Mouse (Mus musculus) megakaryocyte, embryonic 14.5 days (primary cell): ENCODE measurements around the gene Tgfb1i1.

ENCODE experiments used
- FLI1 ChIP-seq: IDR thresholded peaks from 2 replicates; pipeline ENCODE4 v1.6.1; 2012; ENCODE audit warnings: low read length, inconsistent platforms, mixed read lengths
- GATA1 ChIP-seq: IDR thresholded peaks from 3 replicates; pipeline ENCODE4 v1.6.1; 2012; ENCODE audit warnings: mixed read lengths, low read length, inconsistent platforms, borderline replicate concordance

GRCm38 (mm10) chr7:128281765-128282164, 35.2 kb downstream of the Tgfb1i1 start:
- TF ChIP-seq FLI1 (no peak), GATA1 (no peak)
